Mouse (Mus musculus): Measurements from ENCODE around the gene Zfp385c. TPM values are rescaled to one million over a fixed set of nuclear protein-coding genes. Genes with fewer than 3 reads are reported as not detected.

Zfp385c gene
- total and polyA plus RNA-seq, 3 experiments, result 0.12 to 0.15 TPM; not detected in 1

- peak; percentile 94 for DNase-seq (ENCODE audit: low read depth, low spot score)
Measured at GRCm38 (mm10) chr11:100581756-100582155, 110.5 kb downstream of the Zfp385c start.

GRCm38 (mm10) chr11:100580275-100580674, 112.0 kb downstream of the Zfp385c start:
- Histone ChIP-seq H3K36me3 (ENCODE audit: control insufficient read depth in 1 of 2, insufficient read depth in 2 of 2, low read length in 2 of 2) (peaks cover 13 to 14% of the 10 kb centered on the region in 2 experiments), H3K4me1 (ENCODE audit: control insufficient read depth in 1 of 2, insufficient read depth in 2 of 2, low read length in 2 of 2) (peaks cover 7 to 11% of the 10 kb centered on the region in 2 experiments), H3K9ac (ENCODE audit: control insufficient read depth, low read depth, low read length, poor library complexity, severe bottlenecking) (no peak overlapping the region), H3K9me3 (replicated peaks; ENCODE audit: insufficient read depth, low read length) (no peaks in the 10 kb centered on the region), H3K27ac (ENCODE audit: control insufficient read depth, low read depth, low read length) (no peak overlapping the region), H3K79me2 (ENCODE audit: control insufficient read depth, insufficient read depth, low read length, poor library complexity) (no peaks in the 10 kb centered on the region), H3K27me3 (ENCODE audit: control insufficient read depth in 1 of 2, insufficient read depth in 2 of 2, low read length in 2 of 2) (no peaks in the 10 kb centered on the region), H3K4me3 (ENCODE audit: control insufficient read depth in 1 of 2, insufficient read depth in 1 of 2, low read depth in 2 of 2, low read length in 2 of 2) (no peak overlapping the region)
- no peak for TF ChIP-seq ZNF384 (IDR thresholded peaks at IDR 0.05; ENCODE audit: low read depth, low read length)
- TF ChIP-seq GATA1 (IDR thresholded peaks at IDR 0.05; ENCODE audit: low read depth, low read length), result no peak
- TF ChIP-seq MYB (IDR thresholded peaks at IDR 0.05; ENCODE audit: low read depth, low read length), result no peak
- no peak for TF ChIP-seq MXI1 (IDR thresholded peaks at IDR 0.05; ENCODE audit: low read depth, low read length)
- no peak for TF ChIP-seq CHD2 (IDR thresholded peaks at IDR 0.05; ENCODE audit: low read length)
- TF ChIP-seq MAZ (IDR thresholded peaks at IDR 0.05; ENCODE audit: low read depth, low read length), result no peak
- no peak for TF ChIP-seq RCOR1 (IDR thresholded peaks at IDR 0.05; ENCODE audit: low read depth, low read length)
- no peak for TF ChIP-seq HCFC1 (IDR thresholded peaks at IDR 0.05; ENCODE audit: low read depth, low read length)
- TF ChIP-seq ETS1 (IDR thresholded peaks at IDR 0.05; ENCODE audit: low read depth, low read length), result no peak
- no peak; a peak in 1 of 4 replicates for TF ChIP-seq POLR2A (IDR thresholded peaks at IDR 0.05; ENCODE audit: control insufficient read depth in 1 of 2, insufficient read depth in 1 of 2, low read depth in 1 of 2, low read length in 2 of 2, poor library complexity in 1 of 2)
- TF ChIP-seq BHLHE40 (IDR thresholded peaks at IDR 0.05; ENCODE audit: borderline replicate concordance, low read depth, low read length), result no peak
- TF ChIP-seq MAFK (IDR thresholded peaks at IDR 0.05; ENCODE audit: borderline replicate concordance, low read depth, low read length), result no peak
- no peak for TF ChIP-seq USF2 (IDR thresholded peaks at IDR 0.05; ENCODE audit: borderline replicate concordance in 1 of 2, insufficient read depth in 1 of 2, low read depth in 1 of 2, low read length in 2 of 2)
- no peak for TF ChIP-seq TAL1 (IDR thresholded peaks at IDR 0.05; ENCODE audit: low read length)
- DNase-seq (ENCODE audit: low read depth, low spot score), result no peak

More at GRCm38 (mm10) chr11:100581756-100582155, 110.5 kb downstream of the Zfp385c start:
- TF ChIP-seq TAL1 (IDR thresholded peaks at IDR 0.05; ENCODE audit: low read length) (peak; percentile 49; the same call in 1 of the 2 replicates), SMC3 (IDR thresholded peaks at IDR 0.05; ENCODE audit: low read depth, low read length) (no peak), RAD21 (IDR thresholded peaks at IDR 0.05; ENCODE audit: low read depth, low read length) (no peak), SIN3A (IDR thresholded peaks at IDR 0.05; ENCODE audit: low read length) (peak; percentile 90), HCFC1 (IDR thresholded peaks at IDR 0.05; ENCODE audit: low read depth, low read length) (0 out of 2 replicates have a peak, but pooled peaks have one; percentile 39), ELF1 (IDR thresholded peaks at IDR 0.05; ENCODE audit: low read depth, low read length) (no peak), MAZ (IDR thresholded peaks at IDR 0.05; ENCODE audit: low read depth, low read length) (no peak), USF1 (IDR thresholded peaks at IDR 0.05; ENCODE audit: low read depth, low read length) (no peak), CTCF (IDR thresholded peaks at IDR 0.05 in 2 of 3, conservative IDR thresholded peaks at IDR 0.05 in 1 of 3; ENCODE audit: control insufficient read depth in 1 of 3, insufficient read depth in 1 of 3, low read depth in 2 of 3, low read length in 3 of 3, poor library complexity in 1 of 3, severe bottlenecking in 1 of 3) (no peak), ZMIZ1 (IDR thresholded peaks at IDR 0.05; ENCODE audit: low read depth, low read length) (no peak), MXI1 (IDR thresholded peaks at IDR 0.05; ENCODE audit: low read depth, low read length) (peak; percentile 94), TCF12 (IDR thresholded peaks at IDR 0.05; ENCODE audit: low read depth, low read length) (peak; percentile 86), EP300 (IDR thresholded peaks at IDR 0.05; ENCODE audit: low read depth in 1 of 2, low read length in 2 of 2) (peak; percentile 73 to 79), MAX (IDR thresholded peaks at IDR 0.05; ENCODE audit: low read length) (peak; percentile 80), GATA1 (IDR thresholded peaks at IDR 0.05; ENCODE audit: low read depth, low read length) (peak; percentile 74), ETS1 (IDR thresholded peaks at IDR 0.05; ENCODE audit: low read depth, low read length) (peak; percentile 72), NRF1 (IDR thresholded peaks at IDR 0.05; ENCODE audit: insufficient read depth, low read depth, low read length, poor library complexity, severe bottlenecking) (no peak), MYB (IDR thresholded peaks at IDR 0.05; ENCODE audit: low read depth, low read length) (0 out of 2 replicates have a peak, but pooled peaks have one; percentile 42), CHD2 (IDR thresholded peaks at IDR 0.05; ENCODE audit: low read length) (0 out of 2 replicates have a peak, but pooled peaks have one; percentile 14), MYC (IDR thresholded peaks at IDR 0.05; ENCODE audit: low read depth, low read length) (peak; percentile 83), ZNF384 (IDR thresholded peaks at IDR 0.05; ENCODE audit: low read depth, low read length) (peak; percentile 28; the same call in 1 of the 2 replicates), RCOR1 (IDR thresholded peaks at IDR 0.05; ENCODE audit: low read depth, low read length) (0 out of 2 replicates have a peak, but pooled peaks have one; percentile 48), NELFE (IDR thresholded peaks at IDR 0.05; ENCODE audit: low read depth, low read length) (no peak), POLR2AphosphoS5 (IDR thresholded peaks at IDR 0.05; ENCODE audit: borderline replicate concordance, low read depth, low read length) (no peak), MAFK (IDR thresholded peaks at IDR 0.05; ENCODE audit: borderline replicate concordance, low read depth, low read length) (no peak)
- Histone ChIP-seq H3K27ac (ENCODE audit: control insufficient read depth, low read depth, low read length) (peak overlapping the region; percentile 20; the same call in 1 of the 2 replicates), H3K79me2 (ENCODE audit: control insufficient read depth, insufficient read depth, low read length, poor library complexity) (no peaks in the 10 kb centered on the region), H3K27me3 (ENCODE audit: control insufficient read depth in 1 of 2, insufficient read depth in 2 of 2, low read length in 2 of 2) (no peaks in the 10 kb centered on the region), H3K9ac (ENCODE audit: control insufficient read depth, low read depth, low read length, poor library complexity, severe bottlenecking) (no peak overlapping the region), H3K9me3 (replicated peaks; ENCODE audit: insufficient read depth, low read length) (no peaks in the 10 kb centered on the region), H3K4me3 (ENCODE audit: control insufficient read depth in 1 of 2, insufficient read depth in 1 of 2, low read depth in 2 of 2, low read length in 2 of 2) (no peak overlapping the region), H3K4me1 (ENCODE audit: control insufficient read depth in 1 of 2, insufficient read depth in 2 of 2, low read length in 2 of 2) (peaks cover 7 to 11% of the 10 kb centered on the region in 2 experiments), H3K36me3 (ENCODE audit: control insufficient read depth in 1 of 2, insufficient read depth in 2 of 2, low read length in 2 of 2) (peaks cover 13 to 23% of the 10 kb centered on the region in 2 experiments)

Data from MEL (cell line).